ENCODE assay signal across 9 mouse cellular contexts in genomic region chr12:86188161-86188560, GRCm38 (mm10). TPM values are rescaled to one million over a fixed set of nuclear protein-coding genes. Genes with fewer than 3 reads are reported as not detected.
DNase-seq lines count a peak whose midpoint lies in the region; ATAC-seq and TF ChIP-seq lines count a peak whose summit lies in the region.
"Had no signal": no experiment of that assay in that cellular context is flagged by ENCODE, and none has a peak within 500 bp of the region (broad histone marks: within the 10 kb centered on the region; RNA-seq: fewer than 3 reads in every experiment).

No protein-coding gene starts in this region.

- H3K9ac ChIP-seq in forebrain, embryonic 16.5 days (replicated peaks; ENCODE audit: low read depth, low read length), result no peak overlapping the region
- H3K9ac ChIP-seq in liver, adult 2 months (ENCODE audit: low read depth, low read length), result no peak overlapping the region
- no peak overlapping the region for H3K9ac ChIP-seq in liver, embryonic 12.5 days

- no peaks in the 10 kb centered on the region for H3K9me3 ChIP-seq in forebrain, embryonic 10.5 days
- H3K9me3 ChIP-seq in forebrain, embryonic 16.5 days (ENCODE audit: control insufficient read depth, low read length), result no peaks in the 10 kb centered on the region
- no peaks in the 10 kb centered on the region for H3K9me3 ChIP-seq in liver, embryonic 12.5 days (replicated peaks)

- H3K4me2 ChIP-seq in forebrain, embryonic 16.5 days (ENCODE audit: low read length), result no peak overlapping the region
- H3K4me2 ChIP-seq in liver, embryonic 12.5 days, result no peak overlapping the region

- H3K27me3 ChIP-seq in forebrain, embryonic 10.5 days (ENCODE audit: poor library complexity, severe bottlenecking), result peaks cover 33% of the 10 kb centered on the region
- no peaks in the 10 kb centered on the region; the same call in 1 of the 2 replicates for H3K27me3 ChIP-seq in forebrain, embryonic 16.5 days (replicated peaks; ENCODE audit: control insufficient read depth, insufficient read depth, low read length)
- H3K27me3 ChIP-seq in liver, adult 2 months (ENCODE audit: control insufficient read depth, insufficient read depth, low read length), result 0 out of 2 replicates have a peak, but pooled peaks cover 2% of the 10 kb centered on the region
- H3K27me3 ChIP-seq in liver, embryonic 12.5 days (replicated peaks), result peaks cover 22% of the 10 kb centered on the region

- peak; percentile 61 for TF ChIP-seq CTCF in liver, adult 2 months (IDR thresholded peaks at IDR 0.05; ENCODE audit: low read depth, low read length)

- no peak overlapping the region for H3K4me3 ChIP-seq in forebrain, embryonic 10.5 days
- no peak overlapping the region for H3K4me3 ChIP-seq in forebrain, embryonic 16.5 days (replicated peaks; ENCODE audit: low read length)
- H3K4me3 ChIP-seq in liver, adult 2 months (ENCODE audit: insufficient read depth, low read depth, low read length), result no peak overlapping the region
- no peak overlapping the region for H3K4me3 ChIP-seq in liver, embryonic 12.5 days
- H3K4me3 ChIP-seq: megakaryocyte, embryonic 14.5 days had no signal

- no peak overlapping the region for H3K27ac ChIP-seq in forebrain, embryonic 10.5 days
- no peak overlapping the region for H3K27ac ChIP-seq in forebrain, embryonic 16.5 days (ENCODE audit: low read length)
- H3K27ac ChIP-seq in liver, adult 2 months (replicated peaks; ENCODE audit: insufficient read depth, low read depth, low read length), result no peak overlapping the region
- no peak overlapping the region for H3K27ac ChIP-seq in liver, embryonic 12.5 days

- WGBS in forebrain, embryonic 10.5 days, result 55% methylated on average over 5 of the region's 5 CpGs
- 46% methylated on average over 5 of the region's 5 CpGs for WGBS in forebrain, embryonic 16.5 days
- WGBS in liver, adult 2 months, result 78% methylated on average over 5 of the region's 5 CpGs
- WGBS in liver, embryonic 12.5 days (ENCODE audit: insufficient replicate concordance), result 39% methylated on average over 5 of the region's 5 CpGs

- peaks cover 30% of the 10 kb centered on the region for H3K4me1 ChIP-seq in forebrain, embryonic 10.5 days
- H3K4me1 ChIP-seq in forebrain, embryonic 16.5 days (replicated peaks; ENCODE audit: control insufficient read depth, insufficient read depth, low read length), result peaks cover 11% of the 10 kb centered on the region
- no peaks in the 10 kb centered on the region for H3K4me1 ChIP-seq in liver, adult 2 months (ENCODE audit: control insufficient read depth, insufficient read depth, low read length)
- peaks cover 8% of the 10 kb centered on the region for H3K4me1 ChIP-seq in liver, embryonic 12.5 days

- peak; percentile 46 for DNase-seq in forebrain, embryonic 10.5 days (ENCODE audit: extremely low spot score, low spot score)
- no peak for DNase-seq in liver, adult 2 months (ENCODE audit: extremely low read depth, low read depth, low spot score)
- peak; percentile 46 for DNase-seq in adrenal gland, postnatal 10 days
- DNase-seq in lung, postnatal 14 days, result peak; percentile 12
- no peak for DNase-seq in urinary bladder, adult 18-20 months (ENCODE audit: low spot score in 2 of 2)
- no peak for DNase-seq in heart, postnatal 36 days

- H3K79me2 ChIP-seq in liver, adult 2 months (ENCODE audit: control insufficient read depth, insufficient read depth, low read length), result no peaks in the 10 kb centered on the region

- TF ChIP-seq POLR2A in liver, adult 2 months (IDR thresholded peaks at IDR 0.05; ENCODE audit: extremely low read depth, insufficient read depth, low read length), result no peak

- intact Hi-C loops in heart, postnatal 36 days (cut with DNase I), result no loop called here

- no peaks in the 10 kb centered on the region for H3K36me3 ChIP-seq in forebrain, embryonic 10.5 days (replicated peaks)
- H3K36me3 ChIP-seq in forebrain, embryonic 16.5 days (ENCODE audit: control insufficient read depth, insufficient read depth), result no peaks in the 10 kb centered on the region
- H3K36me3 ChIP-seq in liver, adult 2 months (ENCODE audit: control insufficient read depth, insufficient read depth, low read length), result no peaks in the 10 kb centered on the region
- no peaks in the 10 kb centered on the region for H3K36me3 ChIP-seq in liver, embryonic 12.5 days

- no peak for ATAC-seq in forebrain, embryonic 16.5 days
- no peak for ATAC-seq in liver, embryonic 12.5 days

RNA-seq across cellular contexts. Expression of gene Gpatch2l, which starts 53.5 kb away (rescaled TPM):
- 16.6 and 18.3 TPM in 2 replicates for polyA plus RNA-seq in forebrain, embryonic 10.5 days (2016; fragmentation: Nextera tagmentation; extraction: Ambion mirVana)
- 35.5 and 35.6 TPM in 2 replicates for polyA plus RNA-seq in forebrain, embryonic 16.5 days (2015; fragmentation: Nextera tagmentation; extraction: Ambion mirVana)
- 8.7 TPM in 2 replicates for total RNA-seq in liver, adult 2 months (2014; rRNA removed)
- polyA plus RNA-seq in liver, adult 2 months (2012; rRNA removed), result 4.3 and 6.1 TPM in 2 replicates
- 7.6 and 8.9 TPM in 2 replicates for polyA plus RNA-seq in liver, embryonic 12.5 days (2016; fragmentation: Nextera tagmentation; extraction: Ambion mirVana)
- total RNA-seq in adrenal gland, postnatal 10 days (2021), result 10 to 100 TPM; 21.8 to 23.1 TPM
- total RNA-seq in heart, postnatal 36 days (2021), result 10 to 100 TPM; 12.7 to 14.0 TPM

Comparison
In these comparisons a context has a peak if more than half of its experiments do, and no peak if none do; other contexts are left out.
1. DNase-seq: peak in forebrain, embryonic 10.5 days (single experiment), adrenal gland, postnatal 10 days (single experiment) and lung, postnatal 14 days (single experiment); none in liver, adult 2 months (single experiment), urinary bladder, adult 18-20 months (0 of 2) and heart, postnatal 36 days (0 of 2).